Mouse (Mus musculus) olfactory bulb, adult 2 months (tissue): ENCODE data around the gene Trmt1.

Source experiments
- CTCF ChIP-seq: fragments of 200-500 bp; IDR thresholded peaks from 2 replicates; pipeline ENCODE4 v1.5.1; 2012; ENCODE audit warnings: low read depth, mild to moderate bottlenecking, low read length, moderate library complexity; ENCODE audit not compliant: insufficient read depth
- POLR2A ChIP-seq: fragments of 200-500 bp; IDR thresholded peaks from 2 replicates; pipeline ENCODE4 v1.6.1; 2012; ENCODE audit warnings: mild to moderate bottlenecking, low read depth, low read length, moderate library complexity; ENCODE audit not compliant: insufficient read depth

DNA sequence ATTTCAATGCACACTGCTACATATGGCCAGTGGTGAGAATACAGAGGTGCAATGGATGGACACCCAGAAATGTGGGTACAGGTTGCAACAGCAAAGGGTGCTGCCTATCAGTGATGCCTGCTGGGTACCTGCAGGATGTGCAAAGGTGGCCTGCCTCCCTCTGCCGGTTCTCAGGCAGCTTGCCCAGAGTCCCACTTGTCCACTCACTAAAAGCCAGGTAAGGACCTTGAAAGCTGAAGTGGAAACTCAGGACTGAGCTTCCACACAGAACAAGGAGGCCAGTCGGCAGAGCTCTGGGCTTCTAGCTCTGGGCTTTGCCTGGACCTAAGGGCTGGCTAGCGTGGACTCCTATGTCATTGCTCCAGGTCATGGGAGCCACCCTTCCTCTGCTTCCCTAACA is 25.2 kb downstream of the Trmt1 start:
- TF ChIP-seq CTCF: no peak
- no peak for TF ChIP-seq POLR2A
